Mouse (Mus musculus) hindbrain, embryonic 13.5 days (tissue): ENCODE results near the gene Tigd3. TPM values are rescaled to one million over a fixed set of nuclear protein-coding genes. Genes with fewer than 3 reads are reported as not detected.
"Not testable (repeated sequence)": the region's sequence is repeated elsewhere in the genome, so short reads cannot be mapped to it uniquely, and the experiment has no call there.

Source experiments
- ATAC-seq: fragments of 200-750 bp; cut with Nextera tagmentation; 2 replicates; pipeline ENCODE4 v1.8.0; 2017; ENCODE audit warnings: moderate TSS enrichment; ENCODE audit not compliant: low FRiP score
- H3K27ac ChIP-seq: fragments of 300-500 bp; sonication (generic); 2 replicates; pipeline ENCODE4 v1.5.1; 2015; ENCODE audit warnings: inconsistent platforms, mild to moderate bottlenecking, moderate library complexity
- H3K27me3 ChIP-seq: fragments of 300-500 bp; sonication (generic); 2 replicates; pipeline ENCODE4 v1.6.1; 2015; ENCODE audit warnings: mild to moderate bottlenecking, inconsistent platforms
- H3K36me3 ChIP-seq: fragments of 300-500 bp; sonication (generic); 2 replicates; pipeline ENCODE4 v1.6.1; 2015; ENCODE audit warnings: mild to moderate bottlenecking, inconsistent platforms
- H3K4me1 ChIP-seq: fragments of 300-500 bp; sonication (generic); replicated peaks from 2 replicates; pipeline ENCODE4 v1.6.1; 2015; ENCODE audit warnings: inconsistent platforms
- H3K4me2 ChIP-seq: fragments of 300-500 bp; sonication (generic); 2 replicates; pipeline ENCODE4 v1.6.1; 2015; ENCODE audit warnings: inconsistent platforms, mild to moderate bottlenecking, moderate library complexity
- H3K4me3 ChIP-seq: fragments of 300-500 bp; sonication (generic); 2 replicates; pipeline ENCODE4 v1.5.1; 2015; ENCODE audit warnings: mild to moderate bottlenecking, inconsistent platforms
- H3K9ac ChIP-seq: fragments of 300-500 bp; sonication (generic); 2 replicates; pipeline ENCODE4 v1.6.1; 2015; ENCODE audit warnings: mild to moderate bottlenecking, inconsistent platforms
- H3K9me3 ChIP-seq: fragments of 300-500 bp; sonication (generic); 2 replicates; pipeline ENCODE4 v1.6.1; 2016; ENCODE audit warnings: inconsistent platforms
- WGBS: fragments of 180-500 bp; shearing (Covaris S2); methylation state at CpG from one replicate; pipeline ENCODE4 v1.1.7; 2015; 5-methylcytosine and 5-hydroxymethylcytosine counted together
- polyA plus RNA-seq: library from polyadenylated mRNA; unstranded; fragments of >200 nt; fragmentation: Nextera tagmentation; extraction: Ambion mirVana; gene quantifications from 2 replicates; pipeline ENCODE4 v1.2.1, GENCODE M21; 2015

Gene Tigd3
- polyA plus RNA-seq, 1 experiment from 2014 or later = 15.2 TPM

DNA sequence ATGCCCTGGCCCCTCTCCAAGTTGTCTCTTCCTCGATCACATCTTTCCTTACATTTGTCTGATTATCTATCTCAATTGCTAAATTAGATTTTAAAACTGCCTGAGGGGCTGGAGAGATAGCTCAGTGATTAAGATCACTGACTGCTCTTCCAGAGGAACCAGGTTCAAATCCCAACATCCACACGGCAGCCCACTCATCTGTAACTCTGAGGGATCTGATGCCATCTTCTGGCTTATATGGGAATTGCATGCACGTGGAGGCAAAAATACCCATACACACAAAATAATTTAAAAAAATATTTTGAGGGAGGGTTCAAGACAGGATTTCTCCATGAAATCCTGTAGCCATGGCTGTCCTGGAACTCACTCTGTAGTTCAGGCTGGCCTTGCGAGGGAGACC, 8.1 kb downstream of the Tigd3 start:
- no peaks in the 10 kb centered on the region for H3K27me3 ChIP-seq
- no peaks in the 10 kb centered on the region; the same call in 1 of the 2 replicates for H3K36me3 ChIP-seq
- 54% methylated on average over 4 of the region's 4 CpGs for WGBS
- peaks cover 6% of the 10 kb centered on the region for H3K4me1 ChIP-seq
- no peak overlapping the region for H3K27ac ChIP-seq
- no peak for ATAC-seq
- H3K9me3 ChIP-seq = no peaks in the 10 kb centered on the region
- no peak overlapping the region for H3K9ac ChIP-seq
- H3K4me3 ChIP-seq = no peak overlapping the region
- H3K4me2 ChIP-seq = no peak overlapping the region

DNA sequence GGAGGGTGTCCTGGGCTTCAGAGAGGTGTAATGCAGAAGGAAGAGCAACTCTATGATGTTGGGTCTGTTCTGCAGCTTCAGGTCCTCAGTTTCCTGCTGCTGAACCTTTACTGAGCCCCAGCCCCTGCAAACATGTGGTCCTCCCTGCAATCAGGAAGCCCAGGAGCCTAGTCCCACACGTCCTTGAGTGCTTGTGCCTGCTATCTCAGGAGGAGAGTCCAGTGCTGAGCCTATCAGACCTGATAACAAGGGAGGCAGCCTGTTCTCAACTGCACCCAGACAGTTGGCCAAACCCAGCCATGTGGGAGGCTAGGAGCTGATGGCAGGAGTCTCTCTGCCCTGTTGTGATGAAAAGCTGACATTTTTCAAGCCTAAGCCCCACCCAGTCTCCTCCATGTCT, 10.0 kb downstream of the Tigd3 start:
- H3K27ac ChIP-seq = no peak overlapping the region
- 79% methylated on average over 1 of the region's 1 CpGs for WGBS
- H3K27me3 ChIP-seq = no peaks in the 10 kb centered on the region
- no peaks in the 10 kb centered on the region for H3K4me1 ChIP-seq
- H3K9ac ChIP-seq = peak overlapping the region; percentile 35
- H3K4me2 ChIP-seq = no peak overlapping the region
- no peaks in the 10 kb centered on the region for H3K9me3 ChIP-seq
- H3K4me3 ChIP-seq = no peak overlapping the region
- ATAC-seq = no peak
- H3K36me3 ChIP-seq = no peaks in the 10 kb centered on the region

DNA sequence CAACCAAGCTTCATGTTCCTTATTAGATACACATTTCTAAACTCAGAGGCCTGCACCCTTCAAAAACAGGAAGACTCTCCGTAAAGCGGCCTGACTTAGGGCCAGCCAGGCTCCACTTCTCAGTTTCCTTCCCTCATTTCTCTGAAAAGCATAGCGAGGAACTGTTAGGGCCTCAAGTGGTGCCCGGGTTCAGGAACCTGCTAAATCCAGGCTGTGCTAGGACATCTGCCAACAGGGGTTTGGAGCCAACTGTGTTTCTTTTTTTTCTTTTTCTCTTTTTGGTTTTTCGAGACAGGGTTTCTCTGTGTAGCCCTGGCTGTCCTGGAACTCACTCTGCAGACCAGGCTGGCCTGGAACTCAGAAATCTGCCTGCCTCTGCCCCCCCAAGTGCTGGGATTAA, 11.9 kb downstream of the Tigd3 start:
- H3K9ac ChIP-seq, H3K36me3 ChIP-seq, H3K4me3 ChIP-seq, ATAC-seq, H3K27me3 ChIP-seq, H3K4me2 ChIP-seq, H3K9me3 ChIP-seq, H3K27ac ChIP-seq, H3K4me1 ChIP-seq: not testable (repeated sequence)
- 85% methylated on average over 5 of the region's 5 CpGs for WGBS

- no peaks in the 10 kb centered on the region for H3K27me3 ChIP-seq
- H3K27ac ChIP-seq = no peak overlapping the region
- no peak overlapping the region for H3K4me2 ChIP-seq
- H3K4me3 ChIP-seq = no peak overlapping the region
- no peaks in the 10 kb centered on the region for H3K9me3 ChIP-seq
- no peaks in the 10 kb centered on the region for H3K36me3 ChIP-seq
- no peak overlapping the region for H3K9ac ChIP-seq
- peaks cover 2% of the 10 kb centered on the region; the same call in 1 of the 2 replicates for H3K4me1 ChIP-seq
- 91% methylated on average over 6 of the region's 6 CpGs for WGBS
- no peak for ATAC-seq
Observed at GRCm38 (mm10) chr19:5881155-5881554, 12.8 kb downstream of the Tigd3 start.

DNA sequence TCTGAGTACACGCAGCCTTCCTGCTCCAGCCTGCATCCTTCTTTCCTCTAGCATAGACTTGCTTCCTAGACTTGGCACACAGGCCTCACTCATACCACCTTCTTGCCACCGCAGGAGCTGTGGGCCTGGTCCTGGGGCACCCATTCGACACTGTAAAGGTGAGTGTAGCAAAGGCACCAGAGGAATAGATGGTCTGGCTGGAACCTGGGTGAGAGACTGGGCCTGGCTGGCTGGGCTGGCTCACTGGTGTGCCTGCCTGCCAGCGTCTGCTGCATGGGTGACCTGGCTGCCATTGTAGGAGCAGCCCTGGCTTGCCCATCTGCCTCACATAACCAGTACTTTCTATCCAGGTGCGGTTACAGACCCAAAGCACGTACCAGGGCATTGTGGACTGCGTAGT, 14.2 kb downstream of the Tigd3 start:
- WGBS = 96% methylated on average over 7 of the region's 7 CpGs
- H3K4me3 ChIP-seq = no peak overlapping the region
- no peaks in the 10 kb centered on the region for H3K9me3 ChIP-seq
- peaks cover 10% of the 10 kb centered on the region for H3K4me1 ChIP-seq
- H3K9ac ChIP-seq = no peak overlapping the region
- ATAC-seq = no peak
- no peaks in the 10 kb centered on the region for H3K27me3 ChIP-seq
- H3K4me2 ChIP-seq = no peak overlapping the region
- no peaks in the 10 kb centered on the region for H3K36me3 ChIP-seq
- H3K27ac ChIP-seq = no peak overlapping the region

- Histone ChIP-seq H3K9me3 (no peaks in the 10 kb centered on the region), H3K4me3 (no peak overlapping the region), H3K4me2 (no peak overlapping the region), H3K36me3 (no peaks in the 10 kb centered on the region), H3K27me3 (no peaks in the 10 kb centered on the region), H3K9ac (no peak overlapping the region; the same call in 1 of the 2 replicates), H3K27ac (no peak overlapping the region), H3K4me1 (peaks cover 18% of the 10 kb centered on the region)
- 85% methylated on average over 3 of the region's 3 CpGs for WGBS
- ATAC-seq = no peak
Observed at GRCm38 (mm10) chr19:5878916-5879315, 15.0 kb downstream of the Tigd3 start.

DNA sequence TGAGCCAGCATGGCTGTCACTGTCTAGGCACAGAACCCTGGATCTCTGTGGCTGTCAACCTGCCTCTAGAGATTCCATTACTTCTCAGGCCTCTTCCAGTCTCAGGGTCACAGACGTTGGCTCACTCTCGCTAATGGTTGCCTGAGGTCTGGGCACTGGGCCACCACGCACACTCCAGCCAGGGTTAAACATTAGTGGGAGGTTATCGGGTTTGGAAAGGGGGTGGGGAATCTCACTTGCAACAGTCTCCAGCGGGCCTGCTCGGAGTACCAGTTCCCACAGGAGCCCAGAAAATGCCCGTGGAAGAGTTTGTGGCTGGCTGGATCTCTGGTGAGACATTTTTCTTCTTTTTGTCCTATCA, 15.6 kb downstream of the Tigd3 start:
- H3K9ac ChIP-seq = peak overlapping the region; percentile 49

DNA sequence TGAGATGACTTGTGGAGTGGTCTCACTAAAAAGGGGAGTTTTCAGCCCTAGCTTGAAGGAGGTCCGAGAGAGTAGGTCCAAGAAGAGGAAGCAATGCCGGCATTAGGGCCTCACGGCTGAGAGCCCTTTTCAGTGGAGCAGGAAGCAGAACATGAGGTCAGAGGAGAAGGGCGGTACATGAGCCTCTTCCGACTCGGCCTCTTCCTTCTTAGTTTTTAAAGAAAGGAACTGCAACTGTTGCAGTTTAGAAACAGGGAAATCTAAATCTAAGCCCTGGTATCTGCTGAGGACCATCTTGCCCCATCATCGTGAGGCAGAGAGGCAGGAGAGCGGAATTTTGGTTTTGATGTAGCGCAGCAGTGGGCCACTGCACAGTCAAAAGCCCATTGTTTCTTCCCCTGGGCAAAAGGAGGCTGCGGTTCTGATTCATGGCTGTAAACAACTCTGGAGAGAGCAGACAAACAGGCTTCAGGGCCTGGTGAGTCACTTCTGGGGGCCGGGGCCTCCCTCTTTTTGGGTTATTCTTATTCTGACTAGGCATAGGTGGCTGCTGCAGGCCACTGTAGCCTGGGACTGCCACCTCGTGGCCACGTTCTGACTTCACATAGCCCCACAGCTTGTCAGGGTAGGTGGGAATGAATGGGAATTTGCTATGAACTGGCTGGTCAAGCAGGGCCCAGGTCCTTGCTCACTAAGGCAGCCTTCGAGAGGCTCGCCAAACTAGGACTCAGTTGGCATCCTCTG, 16.2 kb downstream of the Tigd3 start, which contains the start of gene Slc25a45:
Gene Slc25a45, plus strand, starts transcription at position 191 of the 744 bp plus-strand sequence.
- Histone ChIP-seq H3K27me3 (no peaks in the 10 kb centered on the region), H3K27ac (peak within 1 kb of the TSS; percentile 72), H3K9ac (peak within 1 kb of the TSS; percentile 49), H3K4me1 (peaks cover 29% of the 10 kb centered on the region), H3K9me3 (no peaks in the 10 kb centered on the region), H3K36me3 (peaks cover 3% of the 10 kb centered on the region; the same call in 1 of the 2 replicates), H3K4me3 (no peak within 1 kb of the TSS), H3K4me2 (0 out of 2 replicates have a peak within 1 kb of the TSS, but pooled peaks have one; percentile 15)
- no peak for ATAC-seq
- WGBS = 50% methylated on average over 15 of the region's 15 CpGs

More for the DNA sequence above, 15.6 kb downstream of the Tigd3 start:
- Histone ChIP-seq H3K27ac (peak overlapping the region; percentile 72; the same call in 1 of the 2 replicates), H3K36me3 (no peaks in the 10 kb centered on the region), H3K4me1 (peaks cover 24% of the 10 kb centered on the region), H3K4me2 (0 out of 2 replicates have a peak overlapping the region, but pooled peaks have one; percentile 15), H3K27me3 (no peaks in the 10 kb centered on the region), H3K9me3 (no peaks in the 10 kb centered on the region), H3K4me3 (no peak overlapping the region)
- ATAC-seq = no peak
- WGBS = 77% methylated on average over 7 of the region's 7 CpGs

GRCm38 (mm10) chr19:5874969-5875480, 18.9 kb downstream of the Tigd3 start, which contains the start of gene Frmd8:
Frmd8 (minus strand) TSS chr19:5875274.
- H3K4me2 ChIP-seq = peak within 1 kb of the TSS; percentile 88
- peak within 1 kb of the TSS; percentile 75 for H3K4me3 ChIP-seq
- no peaks in the 10 kb centered on the region for H3K9me3 ChIP-seq
- 0% methylated on average over 37 of the region's 37 CpGs for WGBS
- H3K9ac ChIP-seq = peak within 1 kb of the TSS; percentile 85
- H3K27ac ChIP-seq = peak within 1 kb of the TSS; percentile 74
- H3K27me3 ChIP-seq = no peaks in the 10 kb centered on the region
- H3K4me1 ChIP-seq = peaks cover 47% of the 10 kb centered on the region
- peaks cover 13% of the 10 kb centered on the region for H3K36me3 ChIP-seq
- ATAC-seq = peak; percentile 93

- Histone ChIP-seq H3K4me1 (peaks cover 47% of the 10 kb centered on the region), H3K4me2 (peak overlapping the region; percentile 88), H3K36me3 (peaks cover 16% of the 10 kb centered on the region), H3K9me3 (no peaks in the 10 kb centered on the region), H3K9ac (peak overlapping the region; percentile 85), H3K27me3 (no peaks in the 10 kb centered on the region), H3K4me3 (peak overlapping the region; percentile 75), H3K27ac (peak overlapping the region; percentile 70; the same call in 1 of the 2 replicates)
- 11% methylated on average over 13 of the region's 13 CpGs for WGBS
- ATAC-seq = no peak; the same call in 1 of the 2 replicates
Observed at GRCm38 (mm10) chr19:5874391-5874968, 19.5 kb downstream of the Tigd3 start.

DNA sequence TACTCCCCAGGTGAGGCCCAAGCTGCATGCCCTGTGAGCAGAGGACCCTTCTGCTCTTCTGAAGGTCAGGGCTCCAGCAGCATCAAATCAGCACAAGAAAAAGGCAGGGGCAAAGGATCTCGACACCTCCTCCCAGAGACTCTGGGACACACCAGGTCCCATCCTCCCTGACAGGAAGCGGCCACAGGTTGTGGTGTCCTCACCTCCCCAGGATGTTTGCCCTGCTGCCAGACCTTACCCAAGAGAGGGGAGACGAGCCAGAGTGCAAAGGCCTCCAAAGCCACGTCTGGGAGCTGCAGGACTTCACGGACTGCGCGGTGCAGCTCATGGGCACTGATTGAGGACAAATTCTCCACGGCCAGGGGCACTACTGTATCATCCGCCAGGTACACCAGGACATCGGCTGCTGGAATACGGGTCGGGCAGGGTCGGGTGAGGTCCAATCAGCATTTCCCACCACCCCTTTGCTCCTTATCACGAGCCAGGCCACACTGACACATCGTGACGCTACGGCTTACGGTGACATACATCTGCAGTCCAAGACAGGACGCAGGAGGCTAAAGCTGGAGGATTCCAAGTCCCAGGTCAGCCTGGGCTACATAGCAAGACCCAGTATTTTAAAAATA, 20.9 kb downstream of the Tigd3 start:
- Histone ChIP-seq H3K4me3 (no peak overlapping the region), H3K4me1 (peaks cover 47% of the 10 kb centered on the region), H3K9ac (peak overlapping the region; percentile 85), H3K4me2 (no peak overlapping the region), H3K9me3 (no peaks in the 10 kb centered on the region), H3K27ac (no peak overlapping the region), H3K36me3 (peaks cover 28% of the 10 kb centered on the region), H3K27me3 (no peaks in the 10 kb centered on the region)
- 87% methylated on average over 19 of the region's 19 CpGs for WGBS
- ATAC-seq = no peak

DNA sequence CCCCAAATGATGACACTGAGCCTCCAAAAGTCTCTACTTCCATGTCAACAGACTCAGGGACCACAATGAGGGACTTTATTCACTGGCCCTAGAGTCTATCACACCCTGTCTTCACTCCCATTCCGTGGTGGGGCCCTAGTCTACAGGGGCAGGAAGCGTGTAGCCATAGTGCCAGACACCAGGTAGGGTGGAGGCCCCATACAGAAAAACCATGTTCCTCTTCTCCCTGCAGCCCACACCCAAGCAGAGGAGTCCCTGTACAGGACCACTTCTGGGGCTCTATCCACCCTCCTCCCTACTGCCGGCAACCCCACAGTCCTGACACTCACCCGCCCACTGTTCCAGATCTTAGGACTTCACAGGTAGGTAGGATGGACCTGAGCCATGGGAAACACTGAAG, 21.4 kb downstream of the Tigd3 start:
- peak overlapping the region; percentile 85 for H3K9ac ChIP-seq
- H3K9me3 ChIP-seq = no peaks in the 10 kb centered on the region
- no peak for ATAC-seq
- WGBS = 86% methylated on average over 4 of the region's 4 CpGs
- H3K4me2 ChIP-seq = no peak overlapping the region
- peaks cover 33% of the 10 kb centered on the region for H3K36me3 ChIP-seq
- H3K4me3 ChIP-seq = no peak overlapping the region
- no peak overlapping the region for H3K27ac ChIP-seq
- H3K4me1 ChIP-seq = peaks cover 45% of the 10 kb centered on the region
- H3K27me3 ChIP-seq = no peaks in the 10 kb centered on the region
